Mouse (Mus musculus) small intestine, adult 10 weeks (tissue): ENCODE measurements around the gene Kng2. TPM values are rescaled to one million over a fixed set of nuclear protein-coding genes. Genes with fewer than 3 reads are reported as not detected.

Experiments used
- polyA plus RNA-seq: library from polyadenylated mRNA; stranded (reverse); fragments of 350-450 nt; fragmentation: Illumina TruSeq; extraction: RNeasy Lipid Tissue Mini Kit (QIAGEN cat#74804); gene quantifications from one replicate; pipeline ENCODE4 v1.2.3, GENCODE M21; 2014; ENCODE audit warnings: low replicate concordance

Gene Kng2
- not detected for polyA plus RNA-seq

DNA sequence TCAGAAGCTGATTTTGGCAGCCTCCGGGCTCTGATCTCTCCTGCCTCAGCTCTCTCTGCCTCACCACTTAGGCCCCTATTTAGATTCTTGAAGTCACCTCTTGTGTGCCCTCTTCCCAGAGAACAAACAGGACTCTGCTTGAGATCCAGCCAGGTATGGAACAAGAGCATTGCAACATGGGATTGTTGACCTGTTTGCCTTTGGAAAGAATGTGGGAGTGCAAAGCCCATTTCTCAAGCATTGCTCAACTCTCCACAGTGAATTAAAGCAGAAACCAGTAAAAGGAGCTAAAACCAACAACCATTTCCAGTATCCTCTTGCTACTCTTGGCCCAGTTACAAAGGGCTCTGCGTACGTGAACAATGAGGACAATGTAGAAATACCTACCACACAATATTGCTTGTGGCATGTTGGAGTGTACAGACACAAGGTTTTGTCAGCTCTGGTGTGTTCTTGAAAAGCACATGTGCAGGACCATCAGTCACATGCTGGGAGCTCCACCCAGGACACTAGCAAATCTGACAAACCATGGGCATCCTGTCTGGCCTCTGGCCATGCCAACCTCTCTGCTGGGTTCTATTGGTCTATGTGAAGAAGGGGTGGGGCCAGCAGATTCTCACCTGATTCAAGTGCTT is at the start of gene Kng2:
Kng2 (minus strand) TSS at position 517 of the 635 bp plus-strand sequence.

DNA sequence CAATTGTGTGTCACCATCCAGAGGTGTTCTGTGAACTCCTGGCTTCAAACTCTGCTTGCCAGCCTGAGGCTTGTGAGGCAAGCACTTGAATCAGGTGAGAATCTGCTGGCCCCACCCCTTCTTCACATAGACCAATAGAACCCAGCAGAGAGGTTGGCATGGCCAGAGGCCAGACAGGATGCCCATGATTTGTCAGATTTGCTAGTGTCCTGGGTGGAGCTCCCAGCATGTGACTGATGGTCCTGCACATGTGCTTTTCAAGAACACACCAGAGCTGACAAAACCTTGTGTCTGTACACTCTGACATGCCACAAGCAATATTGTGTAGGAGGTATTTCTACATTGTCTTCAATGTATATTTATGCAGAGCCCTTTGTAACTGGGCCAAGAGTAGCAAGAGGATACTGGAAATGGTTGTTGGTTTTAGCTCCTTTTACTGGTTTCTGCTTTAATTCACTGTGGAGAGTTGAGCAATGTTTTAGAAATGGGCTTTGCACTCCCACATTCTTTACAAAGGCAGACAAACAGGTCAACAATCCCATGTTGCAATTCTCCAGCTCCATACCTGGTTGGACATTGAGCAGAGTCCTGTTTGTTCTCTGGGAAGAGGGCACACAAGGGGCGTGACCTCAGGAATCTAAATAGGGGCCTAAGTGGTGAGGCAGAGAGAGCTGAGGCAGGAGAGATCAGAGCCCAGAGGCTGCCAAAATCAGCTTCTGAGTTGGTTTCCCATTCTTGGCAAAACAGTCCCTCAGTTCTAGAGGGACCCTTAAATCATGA is 28.6 kb upstream of the Kng2 start, which contains the start of gene Kng1:
Kng1 (plus strand) TSS at position 198 of the 780 bp plus-strand sequence.

DNA sequence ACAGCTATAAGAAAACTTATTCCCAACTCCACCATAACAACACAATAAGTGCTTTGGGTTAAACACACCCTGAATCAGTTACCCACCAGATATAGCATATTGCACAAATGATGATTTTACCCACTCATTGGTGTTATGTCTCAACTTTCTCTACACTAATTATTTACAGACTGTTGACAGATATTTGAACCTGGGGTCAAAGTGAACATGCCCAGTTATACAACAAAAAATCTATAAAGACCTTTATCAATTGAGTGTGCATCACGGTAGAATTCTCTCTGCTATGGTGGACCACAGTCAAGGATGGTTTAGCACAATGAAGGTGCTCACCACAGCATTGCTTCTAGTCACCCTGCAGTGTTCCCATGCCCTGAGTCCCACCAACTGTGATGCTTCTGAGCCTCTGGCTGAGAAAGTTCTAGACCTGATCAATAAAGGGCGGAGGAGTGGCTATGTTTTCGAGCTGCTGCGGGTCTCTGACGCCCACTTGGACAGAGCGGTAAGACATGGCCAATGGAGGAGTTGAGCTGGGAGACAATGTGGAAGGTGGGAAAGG is 78.4 kb downstream of the Kng2 start, which contains the start of gene Hrg:
Hrg (plus strand) TSS at position 233 of the 556 bp plus-strand sequence.

Other genes with a start within 250 kb of the Kng2 start
- gene Crygs, start 217.9 kb downstream of the Kng2 start, polyA plus RNA-seq: not detected
- gene Tbccd1, start 171.8 kb downstream of the Kng2 start, polyA plus RNA-seq: 11.0 TPM
- 51.6 TPM for gene Dnajb11, start 171.6 kb downstream of the Kng2 start, polyA plus RNA-seq
- not detected for gene Ahsg, start 138.2 kb downstream of the Kng2 start, polyA plus RNA-seq
- gene Fetub, start 111.1 kb downstream of the Kng2 start, polyA plus RNA-seq: not detected
- gene Hrg, start 78.4 kb downstream of the Kng2 start, polyA plus RNA-seq: not detected
- gene Kng1, start 28.4 kb upstream of the Kng2 start, polyA plus RNA-seq: not detected
- gene Eif4a2, start 78.0 kb upstream of the Kng2 start, polyA plus RNA-seq: 1,412 TPM
- 38.9 TPM for gene Rfc4, start 98.3 kb upstream of the Kng2 start, polyA plus RNA-seq
- 37.9 TPM for gene Adipoq, start 117.1 kb upstream of the Kng2 start, polyA plus RNA-seq
- gene St6gal1, start 195.3 kb upstream of the Kng2 start, polyA plus RNA-seq: 5.3 TPM